Mouse (Mus musculus) adrenal gland, postnatal 25 days (tissue): ENCODE results near the gene Il17rc. TPM values are rescaled to one million over a fixed set of nuclear protein-coding genes. Genes with fewer than 3 reads are reported as not detected.

Experiments used
- DNase-seq: peaks from one replicate; pipeline ENCODE4 v3.0.0; 2021; ENCODE audit warnings: mixed read lengths
- total RNA-seq: library from RNA; stranded (reverse); gene quantifications from 2 replicates; pipeline ENCODE4 v1.2.3, GENCODE M21; 2021

The Il17rc gene
- total RNA-seq, 1 experiment from 2014 or later: 19.3 TPM

DNA sequence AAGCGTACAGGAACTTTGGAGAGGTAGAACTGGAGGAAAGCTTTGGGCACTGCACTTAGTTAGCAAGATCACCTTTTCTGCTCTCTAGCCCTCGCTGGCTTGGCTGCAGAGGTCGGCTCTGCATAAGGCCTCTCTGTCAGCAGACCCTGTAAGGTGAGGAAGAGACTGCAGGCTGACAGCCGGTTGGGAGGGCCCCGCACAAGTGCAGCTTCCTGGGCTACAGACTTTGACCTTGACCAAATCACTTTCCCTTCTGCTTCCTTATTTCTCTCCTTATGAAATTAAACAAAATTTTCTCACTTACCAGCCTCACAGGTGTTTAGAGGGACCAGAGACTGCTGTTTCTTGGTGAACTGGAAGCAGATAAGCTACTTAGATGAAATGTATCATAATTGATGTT is 16.2 kb upstream of the Il17rc start:
- no peak for DNase-seq

GRCm38 (mm10) chr6:113457952-113458534 is 13.2 kb upstream of the Il17rc start, which contains the start of gene Il17re:
Gene Il17re, plus strand, starts transcription at chr6:113458484.
- no peak for DNase-seq

DNA sequence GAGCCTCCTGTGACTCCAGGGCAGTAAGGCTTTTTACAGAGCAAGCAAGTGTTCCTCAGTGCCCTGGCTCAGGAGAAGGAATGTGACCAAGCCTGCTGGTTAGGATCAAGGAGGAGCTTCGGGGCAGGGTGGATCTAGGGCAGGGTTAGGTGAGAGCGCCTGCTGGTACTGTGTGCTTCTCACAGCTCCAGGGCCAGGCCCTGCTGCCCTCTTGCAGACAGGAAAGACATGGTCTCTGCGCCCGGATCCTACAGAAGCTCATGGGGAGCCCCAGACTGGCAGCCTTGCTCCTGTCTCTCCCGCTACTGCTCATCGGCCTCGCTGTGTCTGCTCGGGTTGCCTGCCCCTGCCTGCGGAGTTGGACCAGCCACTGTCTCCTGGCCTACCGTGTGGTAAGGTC is 12.6 kb upstream of the Il17rc start:
- no peak for DNase-seq

GRCm38 (mm10) chr6:113464040-113464439 is 7.2 kb upstream of the Il17rc start:
- no peak for DNase-seq

DNA sequence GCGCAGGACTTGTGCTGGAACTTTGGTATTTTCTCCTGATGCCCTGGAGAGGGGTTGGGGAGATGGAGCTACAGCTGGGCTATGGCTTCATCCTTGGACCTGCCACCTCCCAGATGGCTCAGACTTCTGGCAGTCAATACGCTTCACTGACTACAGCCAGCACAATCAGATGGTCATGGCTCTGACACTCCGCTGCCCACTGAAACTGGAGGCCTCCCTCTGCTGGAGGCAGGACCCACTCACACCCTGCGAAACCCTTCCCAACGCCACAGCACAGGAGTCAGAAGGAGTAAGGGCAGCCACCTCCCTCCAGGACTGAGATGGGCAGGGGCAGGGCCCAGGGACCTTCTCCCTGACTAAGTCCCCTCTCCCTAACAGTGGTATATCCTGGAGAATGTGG is 5.6 kb upstream of the Il17rc start:
- no peak for DNase-seq

DNA sequence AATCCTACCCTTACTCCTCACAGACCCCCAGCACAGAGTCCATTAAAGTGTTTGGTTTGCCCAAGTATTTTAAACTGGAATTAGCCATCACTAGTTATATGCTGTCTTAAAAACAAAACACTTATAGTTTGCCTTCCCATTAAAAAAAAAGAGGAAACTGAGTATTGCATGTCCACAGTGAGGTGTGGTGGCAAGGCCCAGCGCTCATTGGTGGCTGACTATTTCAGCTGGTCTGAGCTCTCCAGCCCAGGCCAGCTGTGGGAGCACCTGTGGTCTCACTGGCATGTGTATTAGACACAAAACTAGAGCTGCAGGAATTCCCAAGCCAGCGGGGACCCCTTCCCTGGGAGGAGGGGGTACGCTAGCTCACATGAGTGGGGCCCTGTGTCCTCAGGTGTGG is 2.7 kb upstream of the Il17rc start:
- no peak for DNase-seq

DNA sequence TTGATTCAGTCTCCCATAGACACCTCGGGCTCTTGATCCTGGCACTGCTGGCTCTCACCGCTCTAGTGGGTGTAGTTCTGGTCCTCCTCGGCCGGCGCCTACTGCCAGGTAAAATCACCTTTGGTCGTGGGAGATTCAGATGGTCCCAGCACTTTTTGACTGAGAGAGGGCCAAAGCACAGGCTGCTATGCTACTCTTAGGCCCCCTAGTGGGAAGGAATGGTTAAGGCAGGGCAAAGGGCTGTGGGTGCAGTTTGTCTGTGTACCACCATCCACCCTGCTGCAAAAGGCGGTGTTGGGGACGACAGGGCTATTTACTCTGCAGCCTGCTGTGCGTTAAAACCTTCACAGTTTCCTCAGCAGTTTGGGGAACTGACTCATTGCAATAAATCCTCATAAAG is 2.2 kb upstream of the Il17rc start:
- DNase-seq: peak; percentile 54

DNA sequence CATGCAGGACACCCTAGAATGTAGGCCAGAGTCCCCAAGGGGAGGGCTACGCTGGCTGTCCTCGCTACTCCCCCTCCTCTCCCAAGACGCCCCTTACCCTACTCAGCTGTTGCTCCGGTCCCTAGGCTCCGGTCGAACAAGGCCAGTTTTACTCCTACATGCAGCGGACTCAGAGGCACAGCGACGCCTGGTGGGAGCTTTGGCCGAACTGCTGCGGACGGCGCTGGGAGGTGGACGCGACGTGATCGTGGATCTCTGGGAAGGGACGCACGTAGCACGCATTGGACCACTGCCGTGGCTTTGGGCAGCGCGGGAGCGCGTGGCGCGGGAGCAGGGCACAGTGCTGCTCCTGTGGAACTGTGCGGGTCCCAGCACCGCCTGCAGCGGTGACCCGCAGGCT is 1.8 kb upstream of the Il17rc start:
- peak; percentile 79 for DNase-seq

DNA sequence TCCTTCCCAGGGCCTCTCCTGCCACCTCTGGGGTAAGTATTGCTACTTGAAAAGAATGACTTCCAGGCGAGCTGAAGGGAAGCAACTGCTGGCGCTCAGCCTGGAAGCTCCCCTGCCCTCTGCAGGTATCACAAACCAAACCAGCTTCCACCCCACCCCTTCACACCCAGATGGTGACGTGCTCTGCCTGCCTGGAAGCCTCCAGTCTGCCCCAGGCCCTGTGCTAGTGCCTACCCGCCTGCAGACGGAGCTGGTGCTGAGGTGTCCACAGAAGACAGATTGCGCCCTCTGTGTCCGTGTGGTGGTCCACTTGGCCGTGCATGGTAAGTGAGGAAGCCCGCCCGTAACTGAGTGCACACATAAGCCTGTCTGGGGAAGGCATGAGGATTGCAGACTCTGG is 834 bp downstream of the Il17rc start:
- DNase-seq: no peak

GRCm38 (mm10) chr6:113473246-113473645 is 2.0 kb downstream of the Il17rc start:
- DNase-seq: no peak

GRCm38 (mm10) chr6:113473715-113474114 is 2.5 kb downstream of the Il17rc start:
- DNase-seq: no peak

GRCm38 (mm10) chr6:113477353-113477752 is 6.1 kb downstream of the Il17rc start:
- no peak for DNase-seq

GRCm38 (mm10) chr6:113478906-113479305 is 7.7 kb downstream of the Il17rc start:
- no peak for DNase-seq

- peak; percentile 39 for DNase-seq
These were observed 9.5 kb downstream of the Il17rc start for GRCm38 (mm10) chr6:113480555-113481373.

DNA sequence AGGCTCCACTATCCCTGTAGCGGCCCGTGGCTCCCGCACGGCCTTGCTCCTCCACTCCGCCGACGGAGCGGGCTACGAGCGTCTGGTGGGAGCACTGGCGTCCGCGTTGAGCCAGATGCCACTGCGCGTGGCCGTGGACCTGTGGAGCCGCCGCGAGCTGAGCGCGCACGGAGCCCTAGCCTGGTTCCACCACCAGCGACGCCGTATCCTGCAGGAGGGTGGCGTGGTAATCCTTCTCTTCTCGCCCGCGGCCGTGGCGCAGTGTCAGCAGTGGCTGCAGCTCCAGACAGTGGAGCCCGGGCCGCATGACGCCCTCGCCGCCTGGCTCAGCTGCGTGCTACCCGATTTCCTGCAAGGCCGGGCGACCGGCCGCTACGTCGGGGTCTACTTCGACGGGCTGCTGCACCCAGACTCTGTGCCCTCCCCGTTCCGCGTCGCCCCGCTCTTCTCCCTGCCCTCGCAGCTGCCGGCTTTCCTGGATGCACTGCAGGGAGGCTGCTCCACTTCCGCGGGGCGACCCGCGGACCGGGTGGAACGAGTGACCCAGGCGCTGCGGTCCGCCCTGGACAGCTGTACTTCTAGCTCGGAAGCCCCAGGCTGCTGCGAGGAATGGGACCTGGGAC is 11.4 kb downstream of the Il17rc start:
- DNase-seq: peak; percentile 44

GRCm38 (mm10) chr6:113483100-113483615 is 11.9 kb downstream of the Il17rc start, which contains the start of gene Creld1:
Gene Creld1, plus strand, starts transcription at chr6:113483297.
- DNase-seq: peak; percentile 93

GRCm38 (mm10) chr6:113483729-113484128 is 12.5 kb downstream of the Il17rc start:
- no peak for DNase-seq

DNA sequence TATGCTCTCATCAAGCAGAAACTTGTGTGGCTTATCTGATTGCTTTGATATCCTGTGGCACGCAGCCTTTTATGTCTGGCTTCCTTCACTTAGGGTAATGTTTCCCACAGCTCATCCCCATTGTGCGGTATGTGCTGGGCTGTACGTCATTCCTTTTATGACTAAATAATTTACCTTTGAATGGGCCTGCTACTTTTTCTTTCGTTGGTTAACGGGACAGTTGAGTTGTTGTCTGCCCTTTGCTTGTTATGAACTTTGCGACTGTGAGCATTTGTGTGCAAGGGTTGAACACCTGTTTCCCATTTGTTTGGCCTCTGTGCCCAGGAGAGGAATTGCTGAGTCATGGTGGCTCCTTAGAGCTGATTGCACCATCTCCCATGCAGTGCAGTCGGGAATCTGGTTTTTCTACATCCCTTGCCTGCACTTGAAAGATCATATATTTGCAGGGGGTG is 15.9 kb downstream of the Il17rc start:
- no peak for DNase-seq

DNA sequence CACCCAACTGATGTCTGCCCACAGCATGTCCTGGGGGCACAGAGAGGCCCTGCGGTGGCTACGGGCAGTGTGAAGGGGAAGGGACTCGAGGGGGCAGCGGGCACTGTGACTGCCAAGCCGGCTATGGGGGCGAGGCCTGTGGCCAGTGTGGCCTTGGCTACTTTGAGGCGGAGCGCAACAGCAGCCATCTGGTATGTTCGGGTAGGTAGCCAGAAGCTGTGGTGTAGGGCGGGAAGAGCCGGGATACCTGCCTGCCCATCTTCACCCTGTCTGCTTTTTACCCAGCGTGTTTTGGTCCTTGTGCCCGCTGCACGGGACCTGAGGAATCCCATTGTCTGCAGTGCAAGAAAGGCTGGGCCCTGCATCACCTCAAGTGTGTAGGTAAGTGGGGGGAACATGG is 18.2 kb downstream of the Il17rc start:
- DNase-seq: no peak

- no peak for DNase-seq
These were observed 21.1 kb downstream of the Il17rc start for GRCm38 (mm10) chr6:113492101-113492864.

GRCm38 (mm10) chr6:113494258-113494788 is 23.1 kb downstream of the Il17rc start:
- peak; percentile 79 for DNase-seq
